Mouse (Mus musculus) spleen, adult 2 months (tissue): ENCODE measurements around the gene Vps53.

Source experiments
- CTCF ChIP-seq: fragments of 200-500 bp; IDR thresholded peaks from 2 replicates; pipeline ENCODE4 v1.5.1; 2011; ENCODE audit warnings: mild to moderate bottlenecking, inconsistent platforms; ENCODE audit not compliant: insufficient read depth, insufficient read length, insufficient replicate concordance; ENCODE audit errors: extremely low read depth
- POLR2A ChIP-seq: fragments of 200-500 bp; IDR thresholded peaks from 2 replicates; pipeline ENCODE4 v1.6.1; 2011; ENCODE audit warnings: low read depth, low read length, inconsistent platforms

GRCm38 (mm10) chr11:76154200-76154599, 25.2 kb downstream of the Vps53 start:
- TF ChIP-seq POLR2A (no peak), CTCF (no peak)
